ENCODE assay signal across 14 mouse cellular contexts in genomic region chr4:46061259-46061962, GRCm38 (mm10). TPM values are rescaled to one million over a fixed set of nuclear protein-coding genes. Genes with fewer than 3 reads are reported as not detected.
A peak's percentile ranks its signal among the peaks of the same experiment; 100 is the strongest.
DNase-seq lines count a peak whose midpoint lies in the region; ATAC-seq lines count a peak whose summit lies in the region.
"Had no signal": no experiment of that assay in that cellular context is flagged by ENCODE, and none has a peak within 500 bp of the region (broad histone marks: within the 10 kb centered on the region; RNA-seq: fewer than 3 reads in every experiment).

No protein-coding gene starts in this region.

- H3K36me3 ChIP-seq in neural tube, embryonic 15.5 days: no peaks in the 10 kb centered on the region
- H3K36me3 ChIP-seq: forebrain, embryonic 12.5 days had no signal

- no peaks in the 10 kb centered on the region for H3K4me1 ChIP-seq in neural tube, embryonic 15.5 days

- no peak overlapping the region for H3K4me3 ChIP-seq in neural tube, embryonic 15.5 days (replicated peaks)
- H3K4me3 ChIP-seq: forebrain, embryonic 12.5 days; heart, embryonic 13.5 days had no signal

- DNase-seq in cerebellum, adult 11 months: no peak
- DNase-seq in cerebellum, postnatal 25 days: peak; percentile 59 to 60
- peak; percentile 73 to 88 for DNase-seq in layer of hippocampus, postnatal 14 days (ENCODE audit: low spot score in 2 of 2)
- peak; percentile 92 for DNase-seq in right cerebral cortex, adult 18-20 months
- no peak for DNase-seq in adipocyte (ENCODE audit: low spot score)
- no peak for DNase-seq in adrenal gland, postnatal 10 days
- DNase-seq: adrenal gland, adult 8-10 months; liver; lung, postnatal 36 days had no signal

- peak; percentile 37; the same call in 1 of the 2 replicates for ATAC-seq in cerebellum, adult (ENCODE audit: insufficient number of reproducible peaks, low FRiP score, low TSS enrichment)
- no peak for ATAC-seq in neural tube, embryonic 15.5 days (ENCODE audit: low FRiP score)
- ATAC-seq: intestine, postnatal 0 days had no signal

- H3K9ac ChIP-seq in neural tube, embryonic 15.5 days (replicated peaks): no peak overlapping the region
- H3K9ac ChIP-seq: forebrain, embryonic 12.5 days; heart, embryonic 13.5 days had no signal

- no peaks in the 10 kb centered on the region for H3K27me3 ChIP-seq in neural tube, embryonic 15.5 days (replicated peaks)
- H3K27me3 ChIP-seq: forebrain, embryonic 12.5 days had no signal

- 80% methylated on average over 12 of the region's 12 CpGs for WGBS in neural tube, embryonic 15.5 days

- no peak overlapping the region for H3K27ac ChIP-seq in neural tube, embryonic 15.5 days (replicated peaks)
- H3K27ac ChIP-seq: forebrain, embryonic 12.5 days; heart, embryonic 13.5 days had no signal

- H3K4me2 ChIP-seq in neural tube, embryonic 15.5 days: no peak overlapping the region
- H3K4me2 ChIP-seq: forebrain, embryonic 12.5 days; heart, embryonic 13.5 days had no signal

- 0 out of 2 replicates have a peak, but pooled peaks cover 3% of the 10 kb centered on the region for H3K9me3 ChIP-seq in neural tube, embryonic 15.5 days (replicated peaks)
- H3K9me3 ChIP-seq: forebrain, embryonic 12.5 days had no signal

RNA-seq across cellular contexts. Expression of gene Tmod1, which starts 22.7 kb away (rescaled TPM):
- 10 to 100 TPM; 11.9 to 13.5 TPM for total RNA-seq in layer of hippocampus, postnatal 14 days (2021)
- polyA plus RNA-seq in neural tube, embryonic 15.5 days (2015; fragmentation: Nextera tagmentation; extraction: Ambion mirVana): 3.5 and 3.6 TPM in 2 replicates
- total RNA-seq in adrenal gland, postnatal 10 days (2021): 10 to 100 TPM in 1 of 2 experiments, 1 to 10 TPM in 1; 6.9 to 22.7 TPM

Comparison
In these comparisons a context has a peak if more than half of its experiments do, and no peak if none do; other contexts are left out.
1. DNase-seq: peak in cerebellum, postnatal 25 days (2 of 2), layer of hippocampus, postnatal 14 days (2 of 2) and right cerebral cortex, adult 18-20 months (single experiment); none in cerebellum, adult 11 months (single experiment), adipocyte (single experiment) and adrenal gland, postnatal 10 days (single experiment).